20 mouse cellular contexts compared by ENCODE assay signal in genomic region chr2:30857076-30857475, GRCm38 (mm10). TPM values are rescaled to one million over a fixed set of nuclear protein-coding genes. Genes with fewer than 3 reads are reported as not detected.
DNase-seq lines count a peak whose midpoint lies in the region; ATAC-seq lines count a peak whose summit lies in the region.
"Had no signal": no experiment of that assay in that cellular context is flagged by ENCODE, and none has a peak within 500 bp of the region (broad histone marks: within the 10 kb centered on the region; RNA-seq: fewer than 3 reads in every experiment).

No protein-coding gene starts in this region.

- H3K27me3 ChIP-seq in midbrain, embryonic 14.5 days (ENCODE audit: control insufficient read depth, insufficient read depth, low read length): no peaks in the 10 kb centered on the region
- no peaks in the 10 kb centered on the region for H3K27me3 ChIP-seq in midbrain, embryonic 10.5 days (ENCODE audit: low read depth, poor library complexity, severe bottlenecking)
- H3K27me3 ChIP-seq in limb, embryonic 13.5 days: no peaks in the 10 kb centered on the region
- H3K27me3 ChIP-seq: forebrain, embryonic 15.5 days; heart, embryonic 15.5 days had no signal

- no peak for DNase-seq in frontal cortex, postnatal 14 days (ENCODE audit: low spot score in 2 of 2)
- peak; percentile 65 for DNase-seq in midbrain, embryonic 14.5 days
- no peak for DNase-seq in midbrain, embryonic 10.5 days (ENCODE audit: low spot score)
- peak; percentile 39 for DNase-seq in right cerebral cortex, postnatal 14 days
- DNase-seq in right cerebral cortex, postnatal 4 days: no peak
- no peak for DNase-seq in liver
- DNase-seq: adrenal gland, adult 2 months; adrenal gland, postnatal 36 days; cerebellum, adult 11-12 months; cerebellum, adult 9-10 months; cerebellum, postnatal 25 days; gastrocnemius, postnatal 36 days; heart, adult 18-20 months; heart, postnatal 14 days had no signal

- no peaks in the 10 kb centered on the region for H3K9me3 ChIP-seq in midbrain, embryonic 14.5 days (ENCODE audit: control insufficient read depth, low read length)
- no peaks in the 10 kb centered on the region for H3K9me3 ChIP-seq in midbrain, embryonic 10.5 days (replicated peaks)
- H3K9me3 ChIP-seq in limb, embryonic 13.5 days: no peaks in the 10 kb centered on the region
- H3K9me3 ChIP-seq: forebrain, embryonic 15.5 days; heart, embryonic 15.5 days had no signal

- no peaks in the 10 kb centered on the region for H3K36me3 ChIP-seq in midbrain, embryonic 14.5 days (ENCODE audit: control insufficient read depth, insufficient read depth, low read length)
- H3K36me3 ChIP-seq in midbrain, embryonic 10.5 days: no peaks in the 10 kb centered on the region
- H3K36me3 ChIP-seq in limb, embryonic 13.5 days: no peaks in the 10 kb centered on the region
- H3K36me3 ChIP-seq: forebrain, embryonic 15.5 days; heart, embryonic 15.5 days had no signal

- 43% methylated on average over 6 of the region's 6 CpGs for WGBS in midbrain, embryonic 14.5 days
- 67% methylated on average over 6 of the region's 6 CpGs for WGBS in midbrain, embryonic 10.5 days
- 70% methylated on average over 6 of the region's 6 CpGs for WGBS in limb, embryonic 13.5 days

- no peak overlapping the region for H3K4me2 ChIP-seq in midbrain, embryonic 14.5 days (ENCODE audit: low read length)
- H3K4me2 ChIP-seq in limb, embryonic 13.5 days (replicated peaks): no peak overlapping the region
- H3K4me2 ChIP-seq: forebrain, embryonic 15.5 days; heart, embryonic 11.5 days; heart, embryonic 15.5 days; hindbrain, embryonic 14.5 days had no signal

- 0 out of 2 replicates have a peak, but pooled peaks have one; percentile 41 for ATAC-seq in frontal cortex, adult (ENCODE audit: low TSS enrichment)
- ATAC-seq in midbrain, embryonic 14.5 days (ENCODE audit: low FRiP score, low TSS enrichment): no peak
- no peak for ATAC-seq in limb, embryonic 13.5 days (ENCODE audit: low FRiP score, low read depth)
- ATAC-seq: forebrain, embryonic 15.5 days had no signal

- no peak overlapping the region for H3K4me3 ChIP-seq in midbrain, embryonic 14.5 days (replicated peaks; ENCODE audit: low read depth, low read length)
- H3K4me3 ChIP-seq in midbrain, embryonic 10.5 days: no peak overlapping the region
- H3K4me3 ChIP-seq in limb, embryonic 13.5 days: no peak overlapping the region
- H3K4me3 ChIP-seq: forebrain, embryonic 15.5 days; heart, embryonic 15.5 days had no signal

- no peak overlapping the region for H3K9ac ChIP-seq in midbrain, embryonic 14.5 days (replicated peaks; ENCODE audit: low read length)
- no peak overlapping the region for H3K9ac ChIP-seq in limb, embryonic 13.5 days
- H3K9ac ChIP-seq: forebrain, embryonic 15.5 days; heart, embryonic 15.5 days; hindbrain, embryonic 14.5 days had no signal

- peaks cover 9% of the 10 kb centered on the region; the same call in 1 of the 2 replicates for H3K4me1 ChIP-seq in midbrain, embryonic 14.5 days (ENCODE audit: control insufficient read depth, insufficient read depth, low read length)
- peaks cover 54% of the 10 kb centered on the region for H3K4me1 ChIP-seq in midbrain, embryonic 10.5 days
- peaks cover 82% of the 10 kb centered on the region for H3K4me1 ChIP-seq in limb, embryonic 13.5 days

- no peak overlapping the region for H3K27ac ChIP-seq in midbrain, embryonic 14.5 days (replicated peaks; ENCODE audit: low read depth, low read length)
- H3K27ac ChIP-seq in midbrain, embryonic 10.5 days (replicated peaks): no peak overlapping the region
- peak overlapping the region; percentile 22; the same call in 1 of the 2 replicates for H3K27ac ChIP-seq in limb, embryonic 13.5 days
- H3K27ac ChIP-seq: forebrain, embryonic 15.5 days; heart, embryonic 15.5 days; hindbrain, embryonic 14.5 days had no signal

RNA-seq across cellular contexts. Expression of gene Prrx2, which starts 22.3 kb away (rescaled TPM):
- polyA plus RNA-seq in midbrain, embryonic 14.5 days (2014; fragmentation: Nextera tagmentation; extraction: Ambion mirVana): 1.4 and 2.2 TPM in 2 replicates
- 22.3 and 29.5 TPM in 2 replicates for polyA plus RNA-seq in midbrain, embryonic 10.5 days (2016; fragmentation: Nextera tagmentation; extraction: Ambion mirVana)
- polyA plus RNA-seq in limb, embryonic 13.5 days (2015; fragmentation: Nextera tagmentation; extraction: Ambion mirVana): 93.6 and 102 TPM in 2 replicates

RNA-seq across cellular contexts. Expression of gene Asb6, which starts 26.9 kb away (rescaled TPM):
- 38.5 and 42.7 TPM in 2 replicates for polyA plus RNA-seq in midbrain, embryonic 14.5 days (2014; fragmentation: Nextera tagmentation; extraction: Ambion mirVana)
- polyA plus RNA-seq in midbrain, embryonic 10.5 days (2016; fragmentation: Nextera tagmentation; extraction: Ambion mirVana): 43.9 and 45.8 TPM in 2 replicates
- 38.7 and 39.2 TPM in 2 replicates for polyA plus RNA-seq in limb, embryonic 13.5 days (2015; fragmentation: Nextera tagmentation; extraction: Ambion mirVana)

RNA-seq across cellular contexts. Expression of gene Ntmt1, which starts 49.5 kb away (rescaled TPM):
- 114 and 122 TPM in 2 replicates for polyA plus RNA-seq in midbrain, embryonic 14.5 days (2014; fragmentation: Nextera tagmentation; extraction: Ambion mirVana)
- 126 and 127 TPM in 2 replicates for polyA plus RNA-seq in midbrain, embryonic 10.5 days (2016; fragmentation: Nextera tagmentation; extraction: Ambion mirVana)
- polyA plus RNA-seq in limb, embryonic 13.5 days (2015; fragmentation: Nextera tagmentation; extraction: Ambion mirVana): 98.1 and 104 TPM in 2 replicates

RNA-seq across cellular contexts. Expression of gene 1700001O22Rik, which starts 53.6 kb away (rescaled TPM):
- 0.87 and 1.0 TPM in 2 replicates for polyA plus RNA-seq in midbrain, embryonic 14.5 days (2014; fragmentation: Nextera tagmentation; extraction: Ambion mirVana)
- polyA plus RNA-seq in midbrain, embryonic 10.5 days (2016; fragmentation: Nextera tagmentation; extraction: Ambion mirVana): 3.5 and 4.0 TPM in 2 replicates
- polyA plus RNA-seq in limb, embryonic 13.5 days (2015; fragmentation: Nextera tagmentation; extraction: Ambion mirVana): 3.2 and 3.4 TPM in 2 replicates

Comparison
In these comparisons a context has a peak if more than half of its experiments do, and no peak if none do; other contexts are left out.
1. DNase-seq: peak in midbrain, embryonic 14.5 days (single experiment) and right cerebral cortex, postnatal 14 days (single experiment); none in frontal cortex, postnatal 14 days (0 of 2), midbrain, embryonic 10.5 days (single experiment), right cerebral cortex, postnatal 4 days (single experiment) and liver (single experiment).